Mouse (Mus musculus) stomach, postnatal 0 days (tissue): ENCODE measurements around the gene Myo9a. TPM values are rescaled to one million over a fixed set of nuclear protein-coding genes. Genes with fewer than 3 reads are reported as not detected.
"Not testable (repeated sequence)": the region's sequence is repeated elsewhere in the genome, so short reads cannot be mapped to it uniquely, and the experiment has no call there.

Experiments used
- ATAC-seq: fragments of 200-750 bp; cut with Nextera tagmentation; 2 replicates; pipeline ENCODE4 v1.8.0; 2017; ENCODE audit not compliant: low FRiP score, low TSS enrichment
- DNase-seq: peaks from one replicate; pipeline ENCODE4 v3.0.0-alpha.2; 2016; ENCODE audit warnings: low spot score
- H3K27ac ChIP-seq: fragments of 300-500 bp; sonication (generic); replicated peaks from 2 replicates; pipeline ENCODE4 v1.5.1; 2014; ENCODE audit warnings: mild to moderate bottlenecking, control low read depth
- H3K27me3 ChIP-seq: fragments of 300-500 bp; sonication (generic); 2 replicates; pipeline ENCODE4 v1.6.1; 2014; ENCODE audit warnings: low read length; ENCODE audit not compliant: control insufficient read depth, insufficient read depth
- H3K36me3 ChIP-seq: fragments of 300-500 bp; sonication (generic); 2 replicates; pipeline ENCODE4 v1.6.1; 2014; ENCODE audit warnings: low read length, mixed read lengths; ENCODE audit not compliant: control insufficient read depth, insufficient read depth
- H3K4me1 ChIP-seq: fragments of 300-500 bp; sonication (generic); replicated peaks from 2 replicates; pipeline ENCODE4 v1.6.1; 2014; ENCODE audit warnings: antibody characterized with exemption; ENCODE audit not compliant: control insufficient read depth, insufficient read depth
- H3K4me2 ChIP-seq: fragments of 300-500 bp; sonication (generic); replicated peaks from 2 replicates; pipeline ENCODE4 v1.6.1; 2014; ENCODE audit warnings: low read depth, mild to moderate bottlenecking, control low read depth, moderate library complexity
- H3K4me3 ChIP-seq: fragments of 300-500 bp; sonication (generic); 2 replicates; pipeline ENCODE4 v1.5.1; 2014; ENCODE audit warnings: low read depth, low read length, control low read depth
- H3K9ac ChIP-seq: fragments of 300-500 bp; sonication (generic); 2 replicates; pipeline ENCODE4 v1.6.1; 2014; ENCODE audit warnings: mild to moderate bottlenecking, low read length, control low read depth, mixed read lengths
- H3K9me3 ChIP-seq: fragments of 300-500 bp; sonication (generic); 2 replicates; pipeline ENCODE4 v1.6.1; 2016; ENCODE audit warnings: low read length; ENCODE audit not compliant: control insufficient read depth
- CTCF ChIP-seq: IDR thresholded peaks from 2 replicates; pipeline ENCODE4 v1.5.1; 2016; ENCODE audit warnings: antibody characterized with exemption, low read depth, mild to moderate bottlenecking, moderate library complexity
- EP300 ChIP-seq: optimal IDR thresholded peaks from 2 replicates; pipeline ENCODE3; 2016; ENCODE audit warnings: antibody characterized with exemption
- WGBS: fragments of 180-500 bp; shearing (Covaris S2); extraction: QIAGEN DNeasy Blood & Tissue Kit; methylation state at CpG from one replicate; pipeline ENCODE4 v1.1.7; 2014; 5-methylcytosine and 5-hydroxymethylcytosine counted together
- polyA plus RNA-seq: library from polyadenylated mRNA; unstranded; fragments of >200 nt; fragmentation: Nextera tagmentation; extraction: Ambion mirVana; gene quantifications from 2 replicates; pipeline ENCODE4 v1.2.1, GENCODE M21; 2015

Gene Myo9a
- polyA plus RNA-seq, 1 experiment from 2014 or later = 4.0 TPM

DNA sequence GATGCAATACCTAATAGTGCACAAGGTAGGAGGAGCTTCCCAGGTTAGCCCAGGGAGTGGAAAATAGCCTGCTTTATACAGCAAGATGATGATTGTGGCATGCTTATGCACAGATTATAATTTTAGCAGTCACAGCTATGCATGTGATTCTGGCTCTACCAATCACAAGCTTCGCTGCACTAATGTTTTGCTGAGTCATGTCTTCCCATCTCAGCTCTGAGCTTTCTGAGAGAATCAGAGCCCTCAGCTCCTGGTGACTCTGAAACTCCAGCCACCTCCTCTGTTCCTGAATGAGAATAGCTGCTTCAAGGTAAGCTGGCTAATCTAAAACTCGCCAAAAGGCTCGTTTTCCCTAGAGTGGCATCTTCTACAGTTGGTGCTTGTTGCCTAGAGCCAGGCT lies 179.6 kb downstream of the Myo9a start:
- H3K27ac ChIP-seq = no peak overlapping the region
- 81% methylated on average over 3 of the region's 3 CpGs for WGBS
- ATAC-seq (no peak), DNase-seq (no peak)
- no peaks in the 10 kb centered on the region for H3K9me3 ChIP-seq
- H3K4me3 ChIP-seq = no peak overlapping the region
- H3K4me1 ChIP-seq = no peaks in the 10 kb centered on the region
- TF ChIP-seq CTCF (no peak), EP300 (no peak)
- H3K27me3 ChIP-seq = no peaks in the 10 kb centered on the region
- no peak overlapping the region for H3K4me2 ChIP-seq
- H3K36me3 ChIP-seq = no peaks in the 10 kb centered on the region; the same call in 1 of the 2 replicates
- no peak overlapping the region for H3K9ac ChIP-seq

DNA sequence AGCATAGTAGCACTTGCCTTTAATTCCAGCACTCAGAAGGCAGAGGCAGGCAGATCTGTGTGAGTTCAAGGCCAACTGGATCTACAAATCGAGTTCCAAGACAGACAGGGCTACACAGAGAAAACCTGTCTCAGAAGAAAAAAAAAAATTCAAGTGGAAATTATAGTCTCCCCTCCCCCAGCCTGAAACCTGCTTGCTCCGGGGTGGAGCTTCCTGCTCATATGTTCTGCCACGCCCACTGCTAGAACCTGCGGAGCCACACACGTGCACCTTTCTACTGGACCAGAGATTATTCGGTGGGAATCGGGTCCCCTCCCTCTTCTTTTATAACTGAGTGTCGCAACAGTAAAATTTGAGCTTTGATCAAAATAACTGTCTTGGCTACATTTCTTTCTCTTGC lies 185.2 kb downstream of the Myo9a start:
- DNase-seq, H3K27me3 ChIP-seq, ATAC-seq, H3K4me2 ChIP-seq, H3K9ac ChIP-seq, H3K27ac ChIP-seq, H3K4me1 ChIP-seq, H3K36me3 ChIP-seq, H3K9me3 ChIP-seq, H3K4me3 ChIP-seq: not testable (repeated sequence)
- 64% methylated on average over 8 of the region's 8 CpGs for WGBS

DNA sequence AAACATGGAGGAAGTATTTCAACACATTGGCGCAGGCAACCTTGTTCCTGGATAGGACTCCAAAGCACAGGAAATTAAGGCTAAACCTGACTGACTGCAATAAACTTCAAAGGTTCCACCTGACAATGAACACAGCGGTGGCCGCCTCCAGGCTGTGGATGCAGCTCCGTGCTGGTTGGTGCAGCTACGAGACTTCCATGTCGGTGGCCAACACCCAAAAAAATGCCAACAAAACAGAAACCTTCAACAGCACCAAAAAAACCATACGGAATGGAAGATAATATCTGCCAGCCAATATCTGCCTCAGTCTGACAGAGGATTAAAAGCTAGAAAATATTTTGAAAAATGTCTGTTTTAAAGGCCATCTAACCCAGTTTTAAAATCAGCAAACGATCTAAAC lies 187.8 kb downstream of the Myo9a start:
- no peak overlapping the region for H3K9ac ChIP-seq
- no peaks in the 10 kb centered on the region for H3K4me1 ChIP-seq
- no peak for TF ChIP-seq EP300
- H3K4me3 ChIP-seq = no peak overlapping the region
- no peaks in the 10 kb centered on the region for H3K9me3 ChIP-seq
- ATAC-seq (no peak), DNase-seq (no peak)
- WGBS = 79% methylated on average over 8 of the region's 8 CpGs
- H3K27ac ChIP-seq = no peak overlapping the region
- H3K36me3 ChIP-seq = no peaks in the 10 kb centered on the region
- no peak overlapping the region for H3K4me2 ChIP-seq
- no peaks in the 10 kb centered on the region for H3K27me3 ChIP-seq

DNA sequence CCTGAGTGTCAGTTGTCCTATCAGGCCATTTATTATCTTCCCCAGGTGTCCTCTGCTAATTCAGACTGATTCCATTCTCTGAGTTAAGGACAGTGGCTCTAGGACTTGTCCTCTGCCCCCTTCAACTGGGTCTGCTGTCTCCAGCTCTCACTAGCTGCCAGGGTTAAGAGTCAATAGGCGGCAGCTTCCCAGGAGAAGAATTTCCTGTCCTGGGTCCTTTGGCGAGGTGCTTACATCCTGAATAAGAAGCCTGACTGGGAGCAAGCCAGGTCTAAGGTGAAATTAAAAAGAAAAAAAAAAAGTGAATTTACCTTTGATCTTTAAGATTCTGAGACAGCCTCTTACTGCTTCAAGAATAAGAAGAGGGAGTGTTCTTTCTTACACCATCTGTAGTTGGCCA lies 189.0 kb downstream of the Myo9a start:
- no peak overlapping the region for H3K9ac ChIP-seq
- DNase-seq (no peak), ATAC-seq (no peak)
- no peaks in the 10 kb centered on the region for H3K9me3 ChIP-seq
- H3K27ac ChIP-seq = no peak overlapping the region
- no peaks in the 10 kb centered on the region for H3K27me3 ChIP-seq
- TF ChIP-seq EP300 (no peak), CTCF (no peak)
- H3K4me3 ChIP-seq = no peak overlapping the region
- no peak overlapping the region for H3K4me2 ChIP-seq
- whole genome bisulfite sequencing = 55% methylated on average over 2 of the region's 2 CpGs
- H3K36me3 ChIP-seq = no peaks in the 10 kb centered on the region
- H3K4me1 ChIP-seq = no peaks in the 10 kb centered on the region

DNA sequence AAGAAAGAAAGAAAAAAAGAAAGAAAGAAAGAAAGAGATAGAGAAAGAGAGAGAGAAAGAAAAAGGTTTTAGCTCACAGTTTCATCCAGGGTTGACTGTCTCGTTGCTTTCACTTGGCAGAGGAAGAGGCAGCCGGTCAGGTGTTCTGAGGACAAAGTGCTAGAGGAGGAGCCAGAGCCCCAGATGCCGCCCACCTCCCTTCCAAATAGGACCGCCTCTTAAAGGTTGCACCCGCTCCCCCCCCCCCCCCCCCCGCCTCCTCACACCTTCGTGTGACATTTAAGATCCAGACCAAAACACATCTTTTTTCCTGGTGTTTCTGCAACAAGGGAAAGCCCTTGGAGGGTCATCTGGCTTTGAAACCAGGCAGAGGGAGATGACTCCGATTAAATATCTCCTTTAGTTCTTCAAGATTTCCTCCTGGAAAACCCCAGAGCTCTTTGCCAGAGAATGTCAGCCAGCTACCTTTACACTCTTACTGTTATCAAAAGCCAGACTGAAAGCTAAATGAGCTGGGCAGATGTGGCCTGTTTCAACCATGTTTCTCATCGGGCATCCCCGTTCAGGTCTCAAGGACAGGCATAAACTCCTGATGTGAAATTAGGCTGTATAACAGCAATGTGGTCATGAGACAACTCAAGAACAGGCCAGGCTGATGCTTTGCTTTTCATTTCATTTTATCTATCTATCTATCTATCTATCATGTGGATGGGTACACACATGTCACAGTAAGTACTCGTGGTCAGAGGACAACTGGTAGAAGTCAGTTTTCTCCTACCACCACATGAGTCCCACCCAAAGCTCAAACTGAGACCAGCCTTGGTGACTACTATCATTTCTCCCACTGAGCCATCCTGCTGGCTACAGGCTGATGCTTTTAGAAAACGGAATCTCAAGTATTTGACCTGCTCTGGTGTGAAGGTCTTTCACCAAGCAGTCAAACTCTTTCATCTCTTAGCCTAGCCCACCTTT lies 190.5 kb downstream of the Myo9a start:
- DNase-seq (no peak), ATAC-seq (no peak)
- Histone ChIP-seq H3K36me3 (no peaks in the 10 kb centered on the region), H3K4me2 (no peak overlapping the region), H3K27ac (no peak overlapping the region), H3K9ac (no peak overlapping the region), H3K27me3 (no peaks in the 10 kb centered on the region), H3K4me1 (no peaks in the 10 kb centered on the region), H3K4me3 (no peak overlapping the region), H3K9me3 (no peaks in the 10 kb centered on the region)
- WGBS = 58% methylated on average over 11 of the region's 12 CpGs
- TF ChIP-seq EP300 (no peak), CTCF (no peak)

DNA sequence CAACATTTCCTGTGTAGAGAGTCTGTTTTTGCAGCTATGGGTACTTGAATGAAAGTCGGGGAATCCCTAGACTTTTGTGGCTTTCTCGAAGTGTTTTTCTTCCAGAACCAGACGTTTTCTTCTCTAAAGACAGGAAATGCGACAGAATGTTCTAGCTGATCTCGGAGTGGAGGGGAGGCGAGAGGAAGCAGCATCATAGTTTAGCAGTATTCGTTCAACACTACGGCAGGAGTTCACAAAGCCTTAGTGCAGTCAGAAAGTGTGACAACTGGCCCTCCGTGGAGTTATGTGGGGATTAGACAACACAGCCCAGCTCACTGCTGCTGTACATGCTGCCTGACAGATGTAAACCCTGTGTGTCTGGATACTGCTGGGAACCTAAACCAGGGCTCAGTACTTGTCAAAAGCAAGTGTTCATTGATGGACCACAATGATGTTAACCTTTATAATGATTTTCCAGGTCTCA lies 191.2 kb downstream of the Myo9a start:
- no peak overlapping the region for H3K27ac ChIP-seq
- ATAC-seq = no peak
- H3K4me1 ChIP-seq = no peaks in the 10 kb centered on the region
- DNase-seq = no peak
- no peak for TF ChIP-seq EP300
- no peak for TF ChIP-seq CTCF
- H3K9ac ChIP-seq = no peak overlapping the region
- H3K4me3 ChIP-seq = no peak overlapping the region
- no peaks in the 10 kb centered on the region for H3K36me3 ChIP-seq
- no peaks in the 10 kb centered on the region for H3K9me3 ChIP-seq
- 42% methylated on average over 9 of the region's 9 CpGs for WGBS
- H3K27me3 ChIP-seq = no peaks in the 10 kb centered on the region
- H3K4me2 ChIP-seq = no peak overlapping the region
